Mouse (Mus musculus) right cerebral cortex, postnatal 14 days (tissue): ENCODE results near the gene 1700012A03Rik.

Experiments
- DNase-seq: peaks from one replicate; pipeline ENCODE4 v3.0.0; 2022

The 1700012A03Rik gene

DNA sequence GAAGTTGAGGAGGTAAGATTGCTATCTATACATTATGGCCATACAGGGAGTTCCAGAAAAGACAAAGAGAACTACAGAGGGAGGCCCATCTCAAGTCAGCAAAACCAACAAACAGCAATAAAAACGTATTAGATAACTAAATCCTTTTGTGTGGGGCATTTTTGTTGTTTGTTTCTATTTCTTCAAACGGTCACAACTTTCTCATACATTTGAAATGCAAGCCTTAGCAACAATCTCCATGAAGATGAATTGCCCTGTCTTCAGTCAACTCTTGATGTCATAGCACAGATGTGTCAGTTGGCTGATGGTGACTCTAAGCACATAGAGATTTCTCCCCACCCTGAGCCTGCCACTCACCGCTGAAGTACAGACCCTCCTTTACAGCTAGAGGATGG lies at the start of gene 1700012A03Rik:
Gene 1700012A03Rik (plus strand): TSS at position 296 of the 395 bp plus-strand sequence.
- no peak for DNase-seq

DNA sequence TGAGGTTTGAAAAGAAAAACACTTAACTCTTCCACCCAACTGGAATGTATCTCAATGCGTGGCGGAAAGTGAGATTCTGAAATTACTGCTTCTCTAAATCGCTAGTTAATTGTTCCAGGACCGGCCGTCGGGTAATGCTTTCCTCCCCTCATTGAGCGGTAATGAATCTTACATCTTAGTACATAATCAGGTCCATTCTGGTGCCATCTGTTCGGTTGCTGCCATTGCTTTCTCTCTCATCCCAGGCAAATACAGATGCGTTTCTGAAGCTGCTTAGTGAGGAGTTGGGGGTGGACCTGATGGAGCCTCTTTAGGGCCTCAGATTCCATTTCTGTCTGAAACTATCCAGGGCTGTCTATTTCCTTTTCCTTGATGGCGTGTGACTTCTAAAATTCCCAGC lies 45.8 kb upstream of the 1700012A03Rik start:
- no peak for DNase-seq

DNA sequence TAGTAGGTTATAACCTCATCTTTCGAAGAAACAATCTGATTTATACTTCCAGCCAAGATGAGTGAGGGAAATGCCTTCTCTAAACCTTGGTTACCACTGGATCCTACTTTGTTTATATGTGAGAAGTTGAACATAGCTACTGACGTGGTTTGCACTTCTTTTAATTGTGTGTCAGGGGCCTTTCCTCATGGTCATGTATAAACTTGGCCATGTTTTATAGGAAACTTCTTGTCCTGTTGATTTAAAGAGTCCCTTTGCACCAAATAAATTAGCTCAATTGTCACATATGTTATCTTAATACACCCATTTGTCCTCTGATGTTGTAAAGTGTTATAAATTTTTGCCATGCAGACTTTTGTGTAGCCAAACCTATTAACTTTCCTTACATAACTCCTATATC lies 44.1 kb upstream of the 1700012A03Rik start:
- no peak for DNase-seq

DNA sequence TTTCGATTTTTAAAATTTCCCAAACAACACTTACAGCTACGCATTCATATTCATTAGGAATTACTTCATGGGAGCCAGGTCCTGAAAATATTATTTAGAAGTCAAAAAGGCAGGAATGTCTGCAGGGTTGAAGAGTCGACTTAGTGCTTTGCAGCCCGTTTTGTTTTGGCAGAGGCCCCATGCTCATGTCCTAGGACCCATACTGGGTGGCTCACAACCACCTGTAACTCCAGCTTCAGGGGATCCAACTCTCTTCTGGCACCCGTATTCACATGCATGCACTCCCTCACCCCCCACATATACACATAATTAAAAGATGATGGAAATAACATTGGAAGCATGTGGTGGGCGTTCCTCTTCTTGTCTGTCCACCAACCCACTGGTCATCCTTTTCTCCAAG lies 43.7 kb upstream of the 1700012A03Rik start:
- no peak for DNase-seq

DNA sequence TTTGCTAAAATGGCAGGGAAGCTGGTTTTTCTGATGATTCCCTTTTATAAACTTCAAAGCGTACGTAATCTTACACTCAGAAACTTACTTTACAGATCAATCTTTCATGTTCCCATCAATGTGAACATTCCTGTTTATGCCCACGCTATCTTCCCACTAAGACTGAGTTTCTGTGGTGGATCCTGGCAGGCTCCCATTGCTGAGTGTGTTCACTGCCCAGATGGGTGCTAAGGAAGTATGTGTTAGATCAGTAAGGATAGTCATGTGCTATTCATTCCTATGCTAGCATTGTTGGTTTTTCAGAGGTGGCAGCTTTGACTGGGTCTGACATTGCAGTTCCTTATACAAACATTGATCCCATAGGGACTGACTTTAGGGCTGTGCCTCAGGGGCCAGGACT lies 42.7 kb upstream of the 1700012A03Rik start:
- peak; percentile 34 for DNase-seq

DNA sequence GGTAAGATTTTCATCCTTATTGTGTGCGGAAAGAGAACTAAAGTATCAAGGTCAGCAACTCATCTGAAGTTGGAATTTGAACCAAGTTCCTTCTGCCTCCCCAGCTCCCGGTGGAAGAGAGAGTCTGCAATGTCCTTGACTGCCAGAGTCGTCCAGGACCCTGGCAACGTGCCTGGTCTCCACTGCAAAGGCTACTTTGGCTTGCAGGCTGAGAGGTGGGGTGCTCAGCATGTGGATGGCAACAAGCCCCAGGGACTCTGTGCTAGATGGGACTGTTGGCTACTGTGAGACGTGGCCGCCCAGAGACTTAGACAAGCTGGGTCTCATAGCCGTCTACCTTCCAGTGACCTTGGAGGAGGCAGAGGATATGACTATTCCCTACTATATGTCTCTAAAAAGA lies 33.2 kb upstream of the 1700012A03Rik start:
- peak; percentile 16 for DNase-seq

DNA sequence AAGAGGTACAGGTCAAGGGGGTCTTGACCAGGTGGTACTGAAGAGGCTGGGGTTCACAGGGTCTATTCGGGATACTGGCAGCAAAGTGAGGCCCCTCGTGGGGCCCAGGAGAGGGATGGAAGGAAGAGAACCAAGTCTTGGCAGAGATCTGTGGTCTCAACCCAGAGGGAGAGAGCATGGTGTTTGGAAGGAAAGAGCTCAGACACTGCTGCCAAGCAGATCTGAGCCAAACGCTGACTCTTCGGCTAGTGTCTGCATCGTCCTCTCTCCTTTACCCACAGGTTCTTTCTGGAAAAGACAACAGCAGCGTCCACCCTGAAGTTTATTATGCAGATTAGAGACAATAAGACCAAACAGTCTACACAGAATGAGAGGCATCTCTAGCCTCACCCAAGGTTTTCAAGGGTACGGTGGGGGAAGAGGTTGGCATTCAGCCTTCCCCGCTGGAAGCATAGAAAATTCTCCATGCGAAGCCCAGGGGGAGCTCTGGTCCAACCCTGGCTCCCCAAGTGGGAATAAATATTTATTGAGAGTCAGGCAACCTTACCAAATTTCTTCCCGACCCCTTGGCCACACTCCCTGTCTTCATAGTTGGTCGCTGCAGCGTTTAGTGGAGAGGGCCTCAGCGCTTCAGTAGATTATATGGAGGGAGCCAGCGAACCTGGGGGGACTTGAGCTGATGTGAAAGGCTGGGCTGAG lies 32.5 kb upstream of the 1700012A03Rik start:
- no peak for DNase-seq

DNA sequence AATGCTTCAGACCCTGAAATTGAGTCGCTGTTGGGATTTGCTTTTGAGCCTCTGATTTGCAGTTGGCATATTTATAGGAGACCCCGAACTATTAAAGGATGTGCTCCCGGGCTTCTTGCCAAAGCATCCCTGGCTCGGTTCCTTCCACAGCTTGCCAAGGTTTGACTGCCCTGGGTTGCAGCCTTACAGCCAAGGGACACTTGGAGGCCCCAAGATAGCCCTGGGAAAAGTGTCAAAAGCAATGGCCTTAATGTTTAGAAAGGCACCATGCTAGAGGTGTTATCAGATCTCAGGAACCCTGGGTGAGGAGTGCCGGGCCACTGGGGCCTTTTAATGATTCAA lies 32.0 kb upstream of the 1700012A03Rik start:
- peak; percentile 15 for DNase-seq

DNA sequence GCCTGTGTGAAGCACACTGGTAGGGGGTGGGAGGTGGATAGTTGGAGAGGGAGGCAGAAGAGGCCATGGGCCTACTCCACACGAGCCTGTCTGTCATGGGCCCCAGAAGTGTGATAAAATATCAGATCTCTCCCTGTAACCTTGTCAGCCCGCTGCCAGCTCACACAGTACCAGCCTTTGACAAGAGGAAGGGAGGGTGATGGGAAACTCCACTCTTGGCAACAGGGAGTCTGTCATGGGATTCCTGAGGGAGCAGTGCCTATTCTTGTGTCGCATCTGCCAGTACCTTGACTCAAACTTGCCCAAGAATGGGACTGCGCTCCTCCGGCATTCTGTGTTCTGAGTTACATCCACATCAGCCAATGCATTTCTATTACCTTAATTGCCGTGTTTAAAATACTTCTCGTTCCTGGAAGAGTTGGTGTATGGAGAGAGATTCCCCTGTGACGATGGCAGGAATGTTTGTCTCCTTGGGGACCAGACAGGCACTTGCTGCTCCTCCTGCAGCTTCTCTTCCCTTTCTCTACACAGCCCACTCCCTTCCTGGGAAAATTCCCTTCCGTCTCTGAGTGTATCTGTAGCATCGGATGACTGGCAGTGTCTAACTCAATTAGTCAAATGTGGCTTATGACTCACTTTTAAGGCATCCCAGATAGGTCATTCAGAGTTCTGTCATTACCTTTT lies 28.1 kb upstream of the 1700012A03Rik start:
- DNase-seq = no peak

DNA sequence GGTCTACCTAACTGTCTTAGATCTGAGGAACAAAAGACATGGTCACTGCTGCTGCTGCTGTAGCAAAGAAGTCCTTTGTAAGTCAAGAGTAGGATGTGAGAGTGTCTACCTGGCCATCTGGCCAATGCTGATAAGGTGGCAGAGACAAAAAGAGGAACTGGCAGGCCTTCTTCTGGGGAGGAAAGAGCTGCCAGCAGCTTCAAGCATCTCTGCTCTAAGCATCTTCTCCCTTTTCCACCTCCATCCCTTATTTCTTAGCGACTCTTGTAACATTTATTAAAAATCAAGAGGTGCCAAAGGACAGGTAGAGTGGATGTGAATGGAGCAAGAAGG lies 27.5 kb upstream of the 1700012A03Rik start:
- no peak for DNase-seq

DNA sequence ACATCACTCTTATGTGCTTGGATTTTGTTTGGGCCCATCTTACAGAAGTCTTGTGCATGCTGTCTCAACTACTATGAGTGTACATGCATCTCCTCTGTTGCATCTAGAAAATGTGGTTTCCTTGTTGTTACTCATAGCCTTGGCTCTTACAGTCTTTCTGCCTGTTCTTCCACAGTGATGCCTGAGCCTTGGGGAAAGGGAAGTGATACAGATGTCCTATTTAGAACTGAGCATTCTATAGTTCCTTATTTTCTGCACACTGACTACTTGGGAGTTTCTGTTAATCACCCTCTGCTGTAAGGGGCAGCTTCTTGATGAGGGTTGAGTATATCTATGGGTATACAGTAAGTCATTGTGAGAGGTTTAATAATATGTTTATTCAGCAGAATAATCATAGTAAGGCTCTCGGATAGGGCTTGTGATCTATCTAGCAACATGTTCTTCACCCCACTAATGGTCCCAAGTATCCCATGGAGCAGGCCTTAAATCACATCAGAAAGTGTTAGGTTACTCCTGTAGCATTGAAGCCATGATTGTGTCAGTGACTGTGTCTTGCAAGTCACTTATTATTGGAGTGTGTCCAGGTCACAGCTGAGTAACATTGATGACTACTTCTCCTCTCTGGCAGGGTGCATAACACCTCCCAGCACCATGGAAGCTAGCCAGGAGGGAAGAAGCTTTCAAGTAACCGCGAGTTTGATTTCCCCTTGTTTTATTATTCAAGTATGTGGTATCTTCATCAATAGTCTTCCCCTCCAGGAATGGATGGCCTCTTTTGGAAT lies 21.6 kb upstream of the 1700012A03Rik start:
- no peak for DNase-seq

DNA sequence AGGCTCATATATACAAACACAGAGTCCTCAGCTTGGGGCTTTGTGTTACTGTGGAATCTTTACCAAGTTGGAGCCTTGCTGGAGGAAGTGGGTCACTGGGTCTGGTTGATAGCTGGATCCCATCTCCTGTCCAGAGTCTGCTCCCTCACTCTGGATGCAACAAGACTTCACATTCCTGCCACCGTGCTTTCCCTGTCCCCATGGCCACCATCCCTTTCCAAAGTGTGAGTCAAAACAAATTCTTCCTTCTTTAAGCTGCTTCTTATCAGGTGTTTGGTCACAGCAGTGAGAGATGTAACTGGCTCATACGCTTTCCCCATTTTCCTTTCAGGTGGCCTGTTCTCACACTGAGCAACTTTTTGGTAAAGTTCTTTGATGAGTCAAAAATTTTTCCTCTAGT lies 15.8 kb upstream of the 1700012A03Rik start:
- DNase-seq = no peak

DNA sequence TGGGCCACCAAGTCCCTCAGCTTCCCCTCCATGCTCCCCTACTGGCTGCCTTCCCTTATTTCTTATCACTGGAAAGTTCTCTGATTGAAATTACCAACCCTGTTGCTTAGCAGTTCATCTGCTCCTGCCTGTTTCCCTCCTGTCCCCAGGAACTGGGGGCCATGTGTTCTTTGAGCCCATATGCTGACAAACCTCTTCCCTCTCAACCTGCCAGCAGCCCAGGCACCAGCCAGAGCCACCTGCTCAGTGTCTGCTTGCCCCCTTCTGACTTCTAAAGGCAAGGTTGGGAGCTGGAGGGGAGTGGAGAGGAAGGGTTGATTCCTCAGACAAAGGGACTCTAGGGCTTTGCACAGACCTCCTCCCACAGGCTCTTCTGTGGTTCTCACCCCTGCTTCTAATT lies 4.7 kb upstream of the 1700012A03Rik start:
- no peak for DNase-seq

DNA sequence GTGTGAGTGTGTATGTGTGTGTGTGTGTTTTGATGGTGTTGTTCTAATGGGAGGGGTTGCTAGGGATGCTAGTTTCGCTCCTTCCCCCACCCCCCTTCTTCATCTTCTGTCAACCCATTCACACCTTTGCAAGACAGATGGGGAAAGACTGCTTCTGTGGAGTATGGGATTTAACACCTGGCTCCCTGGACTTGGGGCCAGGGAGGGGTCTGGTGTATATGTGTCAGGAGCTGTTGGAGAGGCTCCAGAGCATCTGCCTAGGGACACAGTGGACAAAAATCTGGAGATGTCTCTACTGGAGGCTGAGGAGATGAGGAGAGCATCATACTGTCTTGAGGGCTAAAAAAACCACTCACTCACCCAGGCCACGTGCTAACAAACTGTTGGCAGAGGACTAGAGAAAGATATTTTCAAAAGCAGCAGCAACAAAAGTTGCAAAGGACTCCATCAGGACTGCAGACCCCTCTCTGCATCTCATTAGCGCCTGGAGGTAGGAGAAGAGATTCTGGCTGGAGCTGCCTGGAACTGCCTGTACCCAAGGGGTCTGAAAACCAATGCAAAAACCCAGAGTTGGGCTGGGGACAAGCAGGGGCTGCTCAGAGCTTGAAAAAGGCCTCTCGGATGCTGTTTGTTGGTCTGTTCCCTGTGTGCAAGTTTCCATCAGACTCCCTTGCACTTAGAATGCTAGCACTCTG lies 643 bp upstream of the 1700012A03Rik start:
- no peak for DNase-seq

DNA sequence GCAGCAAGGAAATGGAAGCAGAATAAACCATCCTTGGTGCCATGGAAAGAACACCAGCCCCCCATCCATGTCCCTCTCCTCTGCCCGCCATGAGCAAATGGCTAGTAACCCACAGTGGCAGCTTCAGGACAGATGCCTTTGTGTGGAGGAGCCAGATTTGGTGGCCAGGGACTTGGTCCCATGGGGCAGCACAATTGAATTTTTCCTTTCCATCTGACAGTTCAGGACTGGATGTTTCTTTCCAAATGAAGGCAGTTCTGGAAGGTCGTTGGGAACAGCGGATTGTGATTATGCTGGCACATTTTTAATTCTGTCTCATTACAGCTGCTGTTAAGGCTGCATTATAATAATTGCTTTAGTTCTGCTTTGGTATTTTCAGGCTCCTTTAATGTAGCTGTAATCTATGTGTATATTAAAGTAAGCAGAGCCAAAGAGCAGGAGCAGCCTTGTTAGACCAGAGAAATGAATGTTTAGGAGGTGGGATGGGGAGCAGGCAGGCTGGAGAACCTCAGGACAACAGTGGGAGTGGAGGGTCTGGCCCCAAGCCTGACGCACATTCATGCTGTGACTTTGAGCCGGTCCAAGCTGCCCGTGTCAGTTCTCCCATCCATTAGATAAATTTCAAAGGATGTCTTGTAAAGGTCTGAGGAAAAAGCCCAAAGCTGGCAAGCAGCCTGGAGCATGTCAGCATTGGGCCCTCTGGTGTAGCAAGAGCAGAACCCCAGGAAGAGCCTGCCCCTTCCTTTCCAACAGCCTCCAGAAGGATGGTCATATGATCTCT lies 2.3 kb downstream of the 1700012A03Rik start:
- no peak for DNase-seq

DNA sequence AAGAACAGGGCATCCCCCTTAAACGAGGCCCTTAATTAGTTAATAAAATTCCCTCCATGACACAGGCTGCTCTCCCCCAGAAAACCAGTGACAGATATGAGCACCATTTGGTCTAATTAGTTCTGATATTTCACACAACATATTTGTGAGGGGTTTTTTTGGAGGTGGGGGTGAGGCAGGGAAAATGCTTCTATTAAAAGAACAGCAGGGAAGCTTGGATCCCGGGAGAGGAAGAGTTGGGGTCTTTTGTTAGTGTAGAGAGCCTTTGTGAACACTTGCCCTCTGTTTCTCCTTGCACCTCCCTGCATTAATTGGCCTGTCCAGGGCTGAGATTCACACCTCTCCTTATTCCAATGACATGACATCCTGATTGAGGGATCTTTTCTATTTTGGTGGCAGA lies 6.5 kb downstream of the 1700012A03Rik start:
- no peak for DNase-seq

DNA sequence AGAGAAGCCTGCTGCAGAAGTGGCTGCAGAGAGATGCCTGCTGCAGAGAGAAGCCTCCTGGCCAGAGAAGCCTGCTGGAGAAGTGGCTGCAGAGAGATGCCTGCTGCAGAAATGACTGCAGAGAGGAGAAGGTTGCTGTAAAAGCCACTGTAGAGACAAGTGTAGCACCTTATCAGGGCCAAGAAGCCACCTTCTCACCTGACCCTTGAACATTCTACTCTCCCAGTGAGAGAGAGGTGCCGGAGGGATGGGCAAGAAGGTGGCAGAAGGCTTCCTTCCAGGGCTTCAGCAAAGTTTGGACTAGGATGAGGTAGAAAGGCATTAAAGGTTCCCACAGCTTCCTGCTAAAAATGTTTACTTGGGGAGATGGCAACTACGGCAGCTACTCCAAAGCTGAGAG lies 8.5 kb downstream of the 1700012A03Rik start:
- no peak for DNase-seq

DNA sequence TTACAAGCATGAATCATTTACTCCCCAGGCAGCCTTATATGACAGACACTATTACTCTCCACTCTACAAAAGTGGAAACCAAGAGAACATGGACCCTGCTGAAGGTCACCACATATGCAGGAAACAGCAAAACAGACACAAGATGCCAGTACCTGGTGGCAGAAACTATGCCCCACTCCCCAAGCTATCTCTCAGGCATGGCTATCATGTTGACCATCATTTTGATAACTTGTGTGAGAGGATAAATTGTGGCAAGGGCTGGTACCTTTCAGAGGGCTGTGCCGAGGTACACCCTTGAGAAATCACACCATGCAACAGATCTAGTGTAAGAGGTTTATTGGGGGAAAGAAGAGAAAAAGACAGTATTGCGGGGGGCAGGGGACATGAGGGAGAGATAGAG lies 10.6 kb downstream of the 1700012A03Rik start:
- no peak for DNase-seq

DNA sequence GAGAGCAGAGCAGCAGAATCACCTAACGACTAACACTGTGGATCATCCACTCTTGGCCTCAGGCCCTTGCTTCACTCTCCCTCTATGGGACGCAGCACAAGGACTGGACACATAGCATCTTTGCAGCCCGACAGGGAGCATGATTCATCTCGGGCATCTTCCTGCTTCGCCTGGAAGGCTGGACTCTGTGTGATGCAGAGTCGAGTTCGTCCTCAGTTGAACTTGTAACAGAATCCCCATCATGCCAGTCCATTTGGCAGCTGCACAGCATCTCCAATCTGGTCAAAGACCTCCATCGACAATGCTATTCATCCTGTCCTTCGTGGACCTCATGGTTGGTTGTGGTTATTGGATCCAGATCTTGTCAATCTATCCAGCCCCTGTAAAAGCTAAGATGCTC lies 11.2 kb downstream of the 1700012A03Rik start:
- DNase-seq = no peak

DNA sequence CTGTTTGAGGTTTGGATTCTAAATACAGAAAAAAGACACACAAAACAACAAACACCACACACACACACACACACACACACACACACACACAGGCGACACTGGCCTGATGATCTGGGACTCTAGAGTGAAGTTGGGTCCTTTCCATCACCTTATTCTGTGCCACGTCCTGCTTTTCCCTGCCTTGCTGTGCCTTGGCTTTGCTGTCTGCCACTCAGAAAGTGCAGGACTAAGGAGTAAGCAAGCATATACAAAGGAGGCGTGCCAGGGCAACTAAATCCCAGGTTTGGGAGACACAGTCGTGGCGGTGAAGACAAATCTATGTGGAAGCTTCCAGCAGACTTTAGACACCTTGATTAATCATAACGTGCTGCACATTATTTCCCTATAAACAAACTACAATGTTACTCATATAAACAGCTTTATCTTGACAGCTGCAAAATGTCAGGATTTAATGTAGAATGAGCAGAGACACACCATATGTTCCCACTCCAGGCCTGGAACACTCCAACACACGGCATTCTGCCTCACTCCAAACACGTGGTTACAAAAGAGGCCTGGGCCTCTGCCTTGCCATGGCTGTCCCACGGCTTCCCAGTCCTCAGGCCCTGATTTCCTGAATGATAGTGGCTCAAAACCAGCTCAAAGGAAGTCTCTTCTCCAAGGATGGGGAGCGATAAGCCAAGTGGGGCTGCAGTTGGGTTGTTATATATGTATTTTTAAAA lies 15.9 kb downstream of the 1700012A03Rik start:
- no peak for DNase-seq

DNA sequence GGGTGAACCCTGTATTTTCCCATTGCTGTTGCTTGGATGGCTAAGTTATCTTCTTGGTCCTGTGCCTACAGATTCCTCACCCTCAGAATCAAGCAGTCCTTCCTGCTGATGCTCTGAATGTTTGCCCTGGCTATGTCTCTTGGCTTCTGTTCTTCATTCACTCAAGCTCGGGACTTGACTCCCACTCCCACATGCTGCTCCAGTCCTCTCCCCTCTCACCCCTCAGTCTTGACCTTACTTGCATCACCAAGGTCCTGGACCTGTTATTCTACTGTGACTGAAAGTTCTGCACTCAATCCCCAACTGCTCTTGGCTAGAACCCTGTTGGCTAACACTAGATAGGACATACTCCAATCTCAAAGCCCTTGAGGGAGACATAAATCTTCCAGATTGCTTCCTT lies 22.1 kb downstream of the 1700012A03Rik start:
- DNase-seq = no peak

DNA sequence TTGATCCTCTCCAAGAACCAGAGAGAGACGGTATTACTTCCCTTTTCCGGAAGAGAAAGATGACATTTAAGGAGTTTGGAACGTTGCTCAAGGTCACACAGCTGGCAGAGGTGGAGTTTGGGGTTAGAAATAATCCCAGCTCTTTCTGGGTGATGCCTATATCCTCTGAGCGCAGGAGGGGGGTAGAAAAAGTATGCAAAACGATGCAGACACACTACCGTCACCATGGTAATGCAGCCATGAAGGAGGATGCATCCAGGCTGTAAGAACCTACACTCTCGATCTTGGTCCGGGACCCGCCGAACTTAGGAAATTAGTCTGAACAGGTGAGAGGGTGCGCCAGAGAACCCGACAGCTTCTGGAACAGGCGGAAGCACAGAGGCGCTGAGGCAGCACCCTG lies 43.3 kb downstream of the 1700012A03Rik start:
- no peak for DNase-seq
